Mouse (Mus musculus): ENCODE measurements around the gene Tmem104. TPM values are rescaled to one million over a fixed set of nuclear protein-coding genes. Genes with fewer than 3 reads are reported as not detected.
A peak's percentile ranks its signal among the peaks of the same experiment; 100 is the strongest.

The Tmem104 gene
- polyA plus RNA-seq, 1 experiment from 2014 or later, result 19.2 TPM

- H3K4me3 ChIP-seq (ENCODE audit: low read depth, low read length), result no peak overlapping the region
- H3K4me2 ChIP-seq (replicated peaks; ENCODE audit: low read depth), result no peak overlapping the region
- no peaks in the 10 kb centered on the region for H3K4me1 ChIP-seq (replicated peaks; ENCODE audit: control insufficient read depth, insufficient read depth, low read length)
- TF ChIP-seq CTCF (IDR thresholded peaks at IDR 0.05; ENCODE audit: low read depth), result no peak
- no peaks in the 10 kb centered on the region for H3K27me3 ChIP-seq (replicated peaks; ENCODE audit: control insufficient read depth, insufficient read depth, low read length)
- ATAC-seq, result no peak
- no peak overlapping the region for H3K27ac ChIP-seq (ENCODE audit: low read depth, low read length)
- no peaks in the 10 kb centered on the region for H3K9me3 ChIP-seq (ENCODE audit: control insufficient read depth)
- H3K9ac ChIP-seq (ENCODE audit: low read depth, low read length), result no peak overlapping the region
- H3K36me3 ChIP-seq (ENCODE audit: control insufficient read depth, insufficient read depth), result peaks cover 18% of the 10 kb centered on the region; the same call in 1 of the 2 replicates
- 59% methylated on average over 13 of the region's 13 CpGs for WGBS
These were observed 24.8 kb downstream of the Tmem104 start for GRCm38 (mm10) chr11:115212116-115212515.

DNA sequence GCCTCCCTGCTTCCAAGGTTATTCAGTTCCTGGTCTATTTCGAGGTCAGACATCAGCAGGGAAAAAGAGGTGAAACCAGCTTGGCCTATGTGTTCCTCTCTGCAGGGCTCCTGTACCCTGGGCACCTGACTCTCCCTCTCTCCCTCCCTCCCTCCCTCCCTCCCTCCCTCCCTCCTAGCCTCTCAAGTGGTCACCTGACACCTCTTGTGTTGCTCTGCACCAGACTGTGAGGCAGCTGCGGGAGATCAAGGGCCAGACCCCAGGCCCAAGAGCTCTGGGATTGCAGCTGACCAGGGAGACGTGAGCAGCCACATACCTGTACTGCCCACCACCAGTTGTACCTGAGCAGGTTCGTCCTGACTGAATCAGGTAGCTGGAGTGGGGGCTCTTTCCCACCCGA, 27.8 kb downstream of the Tmem104 start:
- Histone ChIP-seq H3K4me3 (ENCODE audit: low read depth, low read length) (no peak overlapping the region), H3K9ac (ENCODE audit: low read depth, low read length) (no peak overlapping the region), H3K4me1 (replicated peaks; ENCODE audit: control insufficient read depth, insufficient read depth, low read length) (peaks cover 12% of the 10 kb centered on the region), H3K27ac (ENCODE audit: low read depth, low read length) (no peak overlapping the region), H3K36me3 (ENCODE audit: control insufficient read depth, insufficient read depth) (peaks cover 7% of the 10 kb centered on the region), H3K9me3 (ENCODE audit: control insufficient read depth) (no peaks in the 10 kb centered on the region), H3K4me2 (replicated peaks; ENCODE audit: low read depth) (no peak overlapping the region), H3K27me3 (replicated peaks; ENCODE audit: control insufficient read depth, insufficient read depth, low read length) (no peaks in the 10 kb centered on the region)
- 61% methylated on average over 5 of the region's 5 CpGs for WGBS
- no peak for TF ChIP-seq CTCF (IDR thresholded peaks at IDR 0.05; ENCODE audit: low read depth)
- no peak for ATAC-seq

GRCm38 (mm10) chr11:115217439-115218410, 30.4 kb downstream of the Tmem104 start:
- Histone ChIP-seq H3K4me3 (ENCODE audit: low read depth, low read length) (no peak overlapping the region), H3K9me3 (ENCODE audit: control insufficient read depth) (no peaks in the 10 kb centered on the region), H3K27ac (ENCODE audit: low read depth, low read length) (no peak overlapping the region), H3K27me3 (replicated peaks; ENCODE audit: control insufficient read depth, insufficient read depth, low read length) (no peaks in the 10 kb centered on the region), H3K4me1 (replicated peaks; ENCODE audit: control insufficient read depth, insufficient read depth, low read length) (peaks cover 12% of the 10 kb centered on the region), H3K36me3 (ENCODE audit: control insufficient read depth, insufficient read depth) (peaks cover 11% of the 10 kb centered on the region), H3K4me2 (replicated peaks; ENCODE audit: low read depth) (no peak overlapping the region), H3K9ac (ENCODE audit: low read depth, low read length) (no peak overlapping the region)
- no peak for ATAC-seq
- 67% methylated on average over 18 of the region's 18 CpGs for WGBS
- no peak for TF ChIP-seq CTCF (IDR thresholded peaks at IDR 0.05; ENCODE audit: low read depth)

GRCm38 (mm10) chr11:115219263-115219662, 32.0 kb downstream of the Tmem104 start:
- no peak overlapping the region for H3K27ac ChIP-seq (ENCODE audit: low read depth, low read length)
- no peak overlapping the region for H3K9ac ChIP-seq (ENCODE audit: low read depth, low read length)
- peak; percentile 78 for ATAC-seq
- no peaks in the 10 kb centered on the region for H3K27me3 ChIP-seq (replicated peaks; ENCODE audit: control insufficient read depth, insufficient read depth, low read length)
- H3K4me2 ChIP-seq (replicated peaks; ENCODE audit: low read depth), result no peak overlapping the region
- WGBS, result 28% methylated on average over 9 of the region's 9 CpGs
- no peak for TF ChIP-seq CTCF (IDR thresholded peaks at IDR 0.05; ENCODE audit: low read depth)
- no peaks in the 10 kb centered on the region for H3K9me3 ChIP-seq (ENCODE audit: control insufficient read depth)
- peaks cover 11% of the 10 kb centered on the region for H3K36me3 ChIP-seq (ENCODE audit: control insufficient read depth, insufficient read depth)
- H3K4me1 ChIP-seq (replicated peaks; ENCODE audit: control insufficient read depth, insufficient read depth, low read length), result peaks cover 12% of the 10 kb centered on the region
- no peak overlapping the region for H3K4me3 ChIP-seq (ENCODE audit: low read depth, low read length)

- peaks cover 12% of the 10 kb centered on the region for H3K4me1 ChIP-seq (replicated peaks; ENCODE audit: control insufficient read depth, insufficient read depth, low read length)
- no peak overlapping the region for H3K4me3 ChIP-seq (ENCODE audit: low read depth, low read length)
- ATAC-seq, result no peak
- TF ChIP-seq CTCF (IDR thresholded peaks at IDR 0.05; ENCODE audit: low read depth), result no peak
- H3K4me2 ChIP-seq (replicated peaks; ENCODE audit: low read depth), result no peak overlapping the region
- no peaks in the 10 kb centered on the region for H3K9me3 ChIP-seq (ENCODE audit: control insufficient read depth)
- 79% methylated on average over 10 of the region's 10 CpGs for WGBS
- H3K36me3 ChIP-seq (ENCODE audit: control insufficient read depth, insufficient read depth), result peaks cover 11% of the 10 kb centered on the region
- no peaks in the 10 kb centered on the region for H3K27me3 ChIP-seq (replicated peaks; ENCODE audit: control insufficient read depth, insufficient read depth, low read length)
- H3K9ac ChIP-seq (ENCODE audit: low read depth, low read length), result no peak overlapping the region
- H3K27ac ChIP-seq (ENCODE audit: low read depth, low read length), result no peak overlapping the region
These were observed 32.4 kb downstream of the Tmem104 start for GRCm38 (mm10) chr11:115219685-115220084.

GRCm38 (mm10) chr11:115222077-115222476, 34.8 kb downstream of the Tmem104 start:
- H3K27ac ChIP-seq (ENCODE audit: low read depth, low read length), result no peak overlapping the region
- no peak for ATAC-seq

More at GRCm38 (mm10) chr11:115222077-115222476, 34.8 kb downstream of the Tmem104 start:
- Histone ChIP-seq H3K9me3 (ENCODE audit: control insufficient read depth) (no peaks in the 10 kb centered on the region), H3K4me1 (replicated peaks; ENCODE audit: control insufficient read depth, insufficient read depth, low read length) (peaks cover 12% of the 10 kb centered on the region), H3K4me3 (ENCODE audit: low read depth, low read length) (no peak overlapping the region), H3K27me3 (replicated peaks; ENCODE audit: control insufficient read depth, insufficient read depth, low read length) (no peaks in the 10 kb centered on the region), H3K4me2 (replicated peaks; ENCODE audit: low read depth) (no peak overlapping the region; the same call in 1 of the 2 replicates), H3K9ac (ENCODE audit: low read depth, low read length) (no peak overlapping the region), H3K36me3 (ENCODE audit: control insufficient read depth, insufficient read depth) (peaks cover 11% of the 10 kb centered on the region)
- 45% methylated on average over 12 of the region's 12 CpGs for WGBS
- no peak for TF ChIP-seq CTCF (IDR thresholded peaks at IDR 0.05; ENCODE audit: low read depth)
